Mouse (Mus musculus) erythroblast, embryonic 14.5 days (primary cell): ENCODE measurements around the gene Prkg2.

ENCODE experiments used
- GATA1 ChIP-seq: IDR thresholded peaks from 2 replicates; pipeline ENCODE4 v1.6.1; 2012; ENCODE audit warnings: low read length, inconsistent platforms, mixed read lengths
- TAL1 ChIP-seq: IDR thresholded peaks from 3 replicates; pipeline ENCODE4 v1.6.1; 2012; ENCODE audit warnings: low read length, inconsistent platforms, mixed read lengths

GRCm38 (mm10) chr5:99062582-99062981, 25.4 kb upstream of the Prkg2 start:
- TF ChIP-seq TAL1 (no peak), GATA1 (no peak)
